Mouse (Mus musculus) embryonic fibroblast, embryonic 13.5 days (primary cell): Measurements from ENCODE around the gene Npepps. TPM values are rescaled to one million over a fixed set of nuclear protein-coding genes. Genes with fewer than 3 reads are reported as not detected.
A peak's percentile ranks its signal among the peaks of the same experiment; 100 is the strongest.
"Not testable (repeated sequence)": the region's sequence is repeated elsewhere in the genome, so short reads cannot be mapped to it uniquely, and the experiment has no call there.

ENCODE experiments used
- H3K27ac ChIP-seq: 2 replicates; pipeline ENCODE4 v1.5.1; 2012; ENCODE audit warnings: low read length, control low read depth, inconsistent platforms; ENCODE audit not compliant: insufficient read depth
- H3K4me1 ChIP-seq: 2 replicates; pipeline ENCODE4 v1.6.1; 2011; ENCODE audit warnings: low read length; ENCODE audit not compliant: control insufficient read depth, insufficient read depth
- H3K4me3 ChIP-seq: 2 replicates; pipeline ENCODE4 v1.5.1; 2011; ENCODE audit warnings: mild to moderate bottlenecking, control low read depth, low read length; ENCODE audit not compliant: insufficient read depth
- CTCF ChIP-seq: IDR thresholded peaks from 2 replicates; pipeline ENCODE4 v1.5.1; 2011; ENCODE audit warnings: mild to moderate bottlenecking, control low read depth, low read length, moderate library complexity, borderline replicate concordance; ENCODE audit not compliant: insufficient read depth
- POLR2A ChIP-seq: IDR thresholded peaks from 2 replicates; pipeline ENCODE4 v1.6.1; 2011; ENCODE audit warnings: low read depth, mild to moderate bottlenecking, control low read depth, low read length, moderate library complexity
- polyA plus RNA-seq: library from polyadenylated mRNA; stranded (reverse); fragments of >200 nt; gene quantifications from 2 replicates; pipeline ENCODE4 v1.2.4, GENCODE M21; 2011; ENCODE audit warnings: low read depth; ENCODE audit not compliant: missing spikeins, insufficient read length

The Npepps gene
- polyA plus RNA-seq, 1 experiment, result 137 TPM

- Histone ChIP-seq H3K27ac (no peak overlapping the region), H3K4me1 (peaks cover 13% of the 10 kb centered on the region), H3K4me3 (no peak overlapping the region)
- no peak for TF ChIP-seq POLR2A
- no peak for TF ChIP-seq CTCF
Measured at GRCm38 (mm10) chr11:97210728-97211400, 69.6 kb downstream of the Npepps start.

GRCm38 (mm10) chr11:97207011-97207422, 73.4 kb downstream of the Npepps start:
- Histone ChIP-seq H3K27ac (peak overlapping the region; percentile 60), H3K4me1 (peaks cover 13% of the 10 kb centered on the region), H3K4me3 (no peak overlapping the region)
- TF ChIP-seq POLR2A (no peak), CTCF (no peak)

GRCm38 (mm10) chr11:97199519-97199918, 80.9 kb downstream of the Npepps start:
- TF ChIP-seq CTCF (no peak), POLR2A (no peak)
- 0 out of 2 replicates have a peak, but pooled peaks cover 4% of the 10 kb centered on the region for H3K4me1 ChIP-seq
- H3K4me3 ChIP-seq, result no peak overlapping the region

GRCm38 (mm10) chr11:97198601-97199000, 81.8 kb downstream of the Npepps start:
- TF ChIP-seq POLR2A (no peak), CTCF (peak; percentile 50; the same call in 1 of the 2 replicates)
- Histone ChIP-seq H3K4me3 (no peak overlapping the region), H3K4me1 (0 out of 2 replicates have a peak, but pooled peaks cover 4% of the 10 kb centered on the region), H3K27ac (no peak overlapping the region)

More at GRCm38 (mm10) chr11:97199519-97199918, 80.9 kb downstream of the Npepps start:
- no peak overlapping the region for H3K27ac ChIP-seq

GRCm38 (mm10) chr11:97197021-97197420, 83.4 kb downstream of the Npepps start:
- TF ChIP-seq CTCF (no peak), POLR2A (no peak)
- Histone ChIP-seq H3K4me1 (peaks cover 4% of the 10 kb centered on the region; the same call in 1 of the 2 replicates), H3K4me3 (no peak overlapping the region), H3K27ac (no peak overlapping the region)

GRCm38 (mm10) chr11:97196541-97196940, 83.9 kb downstream of the Npepps start:
- TF ChIP-seq POLR2A (no peak), CTCF (no peak)
- no peak overlapping the region for H3K4me3 ChIP-seq
- no peak overlapping the region for H3K27ac ChIP-seq
- H3K4me1 ChIP-seq, result peaks cover 8% of the 10 kb centered on the region

GRCm38 (mm10) chr11:97192621-97192951, 87.9 kb downstream of the Npepps start:
- H3K4me3 ChIP-seq, result no peak overlapping the region
- peaks cover 12% of the 10 kb centered on the region for H3K4me1 ChIP-seq
- peak overlapping the region; percentile 97 for H3K27ac ChIP-seq
- TF ChIP-seq CTCF (no peak), POLR2A (no peak)

- Histone ChIP-seq H3K4me1 (peaks cover 12% of the 10 kb centered on the region), H3K27ac (peak overlapping the region; percentile 97), H3K4me3 (no peak overlapping the region)
- TF ChIP-seq POLR2A (no peak), CTCF (no peak)
Measured at GRCm38 (mm10) chr11:97191915-97192620, 88.4 kb downstream of the Npepps start.

- peak overlapping the region; percentile 97 for H3K27ac ChIP-seq
- TF ChIP-seq CTCF, result no peak
- TF ChIP-seq POLR2A, result peak; percentile 21; the same call in 1 of the 2 replicates
- peaks cover 12% of the 10 kb centered on the region for H3K4me1 ChIP-seq
- no peak overlapping the region for H3K4me3 ChIP-seq
Measured at GRCm38 (mm10) chr11:97190992-97191391, 89.4 kb downstream of the Npepps start.

- not testable (repeated sequence) for H3K4me3 ChIP-seq, H3K27ac ChIP-seq
- peaks cover 13% of the 10 kb centered on the region for H3K4me1 ChIP-seq
- TF ChIP-seq POLR2A, result peak; percentile 27; the same call in 1 of the 2 replicates
Measured at GRCm38 (mm10) chr11:97189645-97190044, 90.8 kb downstream of the Npepps start.
